In genomic region chr19:29008069-29008706, GRCm38 (mm10) we compare ENCODE assay signal across 24 mouse cellular contexts. TPM values are rescaled to one million over a fixed set of nuclear protein-coding genes. Genes with fewer than 3 reads are reported as not detected.
DNase-seq lines count a peak whose midpoint lies in the region; ATAC-seq and TF ChIP-seq lines count a peak whose summit lies in the region.
"Had no signal": no experiment of that assay in that cellular context is flagged by ENCODE, and none has a peak within 500 bp of the region (broad histone marks: within the 10 kb centered on the region; RNA-seq: fewer than 3 reads in every experiment).

No protein-coding gene starts in this region.

- peak; percentile 44 for DNase-seq in adrenal gland, adult 2 months
- no peak for DNase-seq in adrenal gland, postnatal 25 days
- DNase-seq in midbrain, embryonic 11.5 days (ENCODE audit: low spot score, missing footprints), result peak; percentile 71
- DNase-seq in midbrain, embryonic 10.5 days (ENCODE audit: low spot score), result no peak
- DNase-seq in WW6 (ENCODE audit: low read depth, low spot score), result peak; percentile 67
- no peak for DNase-seq in gastrocnemius, postnatal 25 days
- DNase-seq in forebrain, postnatal 0 days, result no peak
- DNase-seq: cerebellum, adult 2 months; cerebellum, postnatal 10 days; embryo, embryonic 11 days; heart, adult 2 months; heart, postnatal 14 days; kidney, adult 2 months had no signal

- H3K4me3 ChIP-seq in midbrain, embryonic 11.5 days (ENCODE audit: low read depth, low read length), result no peak overlapping the region
- no peak overlapping the region for H3K4me3 ChIP-seq in midbrain, embryonic 10.5 days
- H3K4me3 ChIP-seq in forebrain, postnatal 0 days (ENCODE audit: low read depth, low read length), result no peak overlapping the region
- H3K4me3 ChIP-seq: embryonic facial prominence, embryonic 15.5 days; erythroblast, embryonic 14.5 days; forebrain, embryonic 10.5 days; heart, adult 2 months; heart, embryonic 15.5 days; hindbrain, embryonic 10.5 days; intestine, embryonic 15.5 days had no signal

- WGBS in midbrain, embryonic 11.5 days, result 89% methylated on average over 3 of the region's 3 CpGs
- 89% methylated on average over 3 of the region's 3 CpGs for WGBS in midbrain, embryonic 10.5 days
- 82% methylated on average over 3 of the region's 3 CpGs for WGBS in forebrain, postnatal 0 days

- H3K27ac ChIP-seq in midbrain, embryonic 11.5 days (ENCODE audit: low read depth, low read length), result no peak overlapping the region
- H3K27ac ChIP-seq in midbrain, embryonic 10.5 days (replicated peaks), result no peak overlapping the region
- H3K27ac ChIP-seq in forebrain, postnatal 0 days (ENCODE audit: low read depth, low read length), result no peak overlapping the region
- H3K27ac ChIP-seq: embryonic facial prominence, embryonic 15.5 days; forebrain, embryonic 10.5 days; heart, adult 2 months; heart, embryonic 15.5 days; hindbrain, embryonic 10.5 days; hindbrain, embryonic 14.5 days; intestine, embryonic 15.5 days had no signal

- H3K9me3 ChIP-seq in midbrain, embryonic 11.5 days (ENCODE audit: control insufficient read depth, low read length), result no peaks in the 10 kb centered on the region
- H3K9me3 ChIP-seq in midbrain, embryonic 10.5 days (replicated peaks), result no peaks in the 10 kb centered on the region
- H3K9me3 ChIP-seq in forebrain, postnatal 0 days (ENCODE audit: low read length), result no peaks in the 10 kb centered on the region
- H3K9me3 ChIP-seq: embryonic facial prominence, embryonic 15.5 days; forebrain, embryonic 10.5 days; heart, embryonic 15.5 days; hindbrain, embryonic 10.5 days; intestine, embryonic 15.5 days had no signal

- H3K4me1 ChIP-seq in midbrain, embryonic 11.5 days (ENCODE audit: control insufficient read depth, insufficient read depth, low read length), result no peaks in the 10 kb centered on the region
- no peaks in the 10 kb centered on the region for H3K4me1 ChIP-seq in midbrain, embryonic 10.5 days
- H3K4me1 ChIP-seq in forebrain, postnatal 0 days (ENCODE audit: insufficient read depth), result no peaks in the 10 kb centered on the region
- H3K4me1 ChIP-seq: embryonic facial prominence, embryonic 15.5 days; forebrain, embryonic 10.5 days; heart, embryonic 15.5 days; hindbrain, embryonic 10.5 days; intestine, embryonic 15.5 days had no signal

- ATAC-seq in midbrain, embryonic 11.5 days (ENCODE audit: low FRiP score), result no peak
- ATAC-seq in forebrain, postnatal 0 days, result no peak
- ATAC-seq: forebrain, embryonic 14.5 days; intestine, embryonic 15.5 days had no signal

- no peaks in the 10 kb centered on the region for H3K27me3 ChIP-seq in midbrain, embryonic 11.5 days (ENCODE audit: control insufficient read depth, insufficient read depth, low read length)
- H3K27me3 ChIP-seq in midbrain, embryonic 10.5 days (ENCODE audit: low read depth, poor library complexity, severe bottlenecking), result no peaks in the 10 kb centered on the region
- H3K27me3 ChIP-seq in forebrain, postnatal 0 days (ENCODE audit: insufficient read depth, low read length), result no peaks in the 10 kb centered on the region
- H3K27me3 ChIP-seq: embryonic facial prominence, embryonic 15.5 days; heart, embryonic 15.5 days; intestine, embryonic 15.5 days had no signal

- H3K36me3 ChIP-seq in midbrain, embryonic 11.5 days (ENCODE audit: control insufficient read depth, insufficient read depth, low read length), result peaks cover 2% of the 10 kb centered on the region; the same call in 1 of the 2 replicates
- H3K36me3 ChIP-seq in midbrain, embryonic 10.5 days, result peaks cover 82% of the 10 kb centered on the region
- H3K36me3 ChIP-seq in forebrain, postnatal 0 days (ENCODE audit: insufficient read depth), result peaks cover 41% of the 10 kb centered on the region

- no peak overlapping the region for H3K9ac ChIP-seq in midbrain, embryonic 11.5 days (ENCODE audit: low read length)
- no peak overlapping the region for H3K9ac ChIP-seq in forebrain, postnatal 0 days
- H3K9ac ChIP-seq: embryonic facial prominence, embryonic 15.5 days; heart, embryonic 15.5 days; hindbrain, embryonic 14.5 days; intestine, embryonic 15.5 days had no signal

- no peak overlapping the region for H3K4me2 ChIP-seq in midbrain, embryonic 11.5 days
- no peak overlapping the region for H3K4me2 ChIP-seq in forebrain, postnatal 0 days (ENCODE audit: low read depth)
- H3K4me2 ChIP-seq: embryonic facial prominence, embryonic 15.5 days; heart, embryonic 11.5 days; heart, embryonic 15.5 days; hindbrain, embryonic 14.5 days; intestine, embryonic 15.5 days had no signal

- TF ChIP-seq CTCF in forebrain, postnatal 0 days (IDR thresholded peaks at IDR 0.05; ENCODE audit: low read depth), result no peak

RNA-seq across cellular contexts. Expression of gene Cdc37l1, which starts 18.0 kb away (rescaled TPM):
- 10 to 100 TPM; 39.4 to 46.2 TPM for total RNA-seq in adrenal gland, adult 2 months (2021)
- 10.7 and 11.2 TPM in 2 replicates for polyA plus RNA-seq in adrenal gland, adult 2 months (2012; rRNA removed)
- 52.2 and 62.0 TPM in 2 replicates for total RNA-seq in adrenal gland, postnatal 25 days (2021)
- 45.5 and 52.9 TPM in 2 replicates for polyA plus RNA-seq in midbrain, embryonic 11.5 days (2014; fragmentation: Nextera tagmentation; extraction: Ambion mirVana)
- polyA plus RNA-seq in midbrain, embryonic 10.5 days (2016; fragmentation: Nextera tagmentation; extraction: Ambion mirVana), result 33.8 and 43.2 TPM in 2 replicates
- total RNA-seq in gastrocnemius, postnatal 25 days (2021), result 10 to 100 TPM; 35.7 to 41.4 TPM
- total RNA-seq in forebrain, postnatal 0 days (2014; rRNA removed), result 57.8 and 78.9 TPM in 2 replicates
- polyA plus RNA-seq in forebrain, postnatal 0 days (2015; fragmentation: Nextera tagmentation; extraction: Ambion mirVana), result 23.8 and 30.7 TPM in 2 replicates

RNA-seq across cellular contexts. Expression of gene Ak3, which starts 39.6 kb away (rescaled TPM):
- total RNA-seq in adrenal gland, adult 2 months (2021), result 100 to 1,000 TPM; 134 to 232 TPM
- polyA plus RNA-seq in adrenal gland, adult 2 months (2012; rRNA removed), result 220 and 262 TPM in 2 replicates
- total RNA-seq in adrenal gland, postnatal 25 days (2021), result 240 and 253 TPM in 2 replicates
- 96.7 and 97.2 TPM in 2 replicates for polyA plus RNA-seq in midbrain, embryonic 11.5 days (2014; fragmentation: Nextera tagmentation; extraction: Ambion mirVana)
- polyA plus RNA-seq in midbrain, embryonic 10.5 days (2016; fragmentation: Nextera tagmentation; extraction: Ambion mirVana), result 90.1 and 102 TPM in 2 replicates
- 10 to 100 TPM; 53.8 to 55.3 TPM for total RNA-seq in gastrocnemius, postnatal 25 days (2021)
- 62.5 and 76.5 TPM in 2 replicates for total RNA-seq in forebrain, postnatal 0 days (2014; rRNA removed)
- 58.0 and 68.2 TPM in 2 replicates for polyA plus RNA-seq in forebrain, postnatal 0 days (2015; fragmentation: Nextera tagmentation; extraction: Ambion mirVana)

RNA-seq across cellular contexts. Expression of gene 4430402I18Rik, which starts 40.6 kb away (rescaled TPM):
- 1 to 10 TPM; 5.1 to 5.3 TPM for total RNA-seq in adrenal gland, adult 2 months (2021)
- polyA plus RNA-seq in adrenal gland, adult 2 months (2012; rRNA removed), result 0.65 and 1.1 TPM in 2 replicates
- 3.6 and 4.2 TPM in 2 replicates for total RNA-seq in adrenal gland, postnatal 25 days (2021)
- polyA plus RNA-seq in midbrain, embryonic 11.5 days (2014; fragmentation: Nextera tagmentation; extraction: Ambion mirVana), result 0.46 and 0.63 TPM in 2 replicates
- polyA plus RNA-seq in midbrain, embryonic 10.5 days (2016; fragmentation: Nextera tagmentation; extraction: Ambion mirVana), result 0.33 and 0.34 TPM in 2 replicates
- total RNA-seq in gastrocnemius, postnatal 25 days (2021), result under 1 TPM; 0.56 to 0.67 TPM
- 1.9 and 2.1 TPM in 2 replicates for total RNA-seq in forebrain, postnatal 0 days (2014; rRNA removed)
- polyA plus RNA-seq in forebrain, postnatal 0 days (2015; fragmentation: Nextera tagmentation; extraction: Ambion mirVana), result 4.1 and 4.7 TPM in 2 replicates
- total RNA-seq: common myeloid progenitor, adult 5-6 weeks; MEL had no signal
- polyA plus RNA-seq: erythroblast, embryonic 14.5 days had no signal

RNA-seq across cellular contexts. Expression of gene Plpp6, which starts 44.4 kb away (rescaled TPM):
- total RNA-seq in adrenal gland, adult 2 months (2021), result 10 to 100 TPM; 32.0 to 35.3 TPM
- 26.5 and 27.1 TPM in 2 replicates for polyA plus RNA-seq in adrenal gland, adult 2 months (2012; rRNA removed)
- 31.1 and 43.3 TPM in 2 replicates for total RNA-seq in adrenal gland, postnatal 25 days (2021)
- 7.3 and 8.8 TPM in 2 replicates for polyA plus RNA-seq in midbrain, embryonic 11.5 days (2014; fragmentation: Nextera tagmentation; extraction: Ambion mirVana)
- 3.6 and 5.7 TPM in 2 replicates for polyA plus RNA-seq in midbrain, embryonic 10.5 days (2016; fragmentation: Nextera tagmentation; extraction: Ambion mirVana)
- 1 to 10 TPM; 1.5 to 2.0 TPM for total RNA-seq in gastrocnemius, postnatal 25 days (2021)
- 17.6 and 22.6 TPM in 2 replicates for total RNA-seq in forebrain, postnatal 0 days (2014; rRNA removed)
- polyA plus RNA-seq in forebrain, postnatal 0 days (2015; fragmentation: Nextera tagmentation; extraction: Ambion mirVana), result 13.2 and 17.8 TPM in 2 replicates

Comparison
In these comparisons a context has a peak if more than half of its experiments do, and no peak if none do; other contexts are left out.
1. DNase-seq: peak in adrenal gland, adult 2 months (single experiment), midbrain, embryonic 11.5 days (single experiment) and WW6 (single experiment); none in adrenal gland, postnatal 25 days (single experiment), midbrain, embryonic 10.5 days (single experiment), gastrocnemius, postnatal 25 days (single experiment) and forebrain, postnatal 0 days (single experiment).